Mouse (Mus musculus) thymus, adult 2 months (tissue): ENCODE results near the gene Msi2. TPM values are rescaled to one million over a fixed set of nuclear protein-coding genes. Genes with fewer than 3 reads are reported as not detected.
A peak's percentile ranks its signal among the peaks of the same experiment; 100 is the strongest.

ENCODE experiments used
- DNase-seq: peaks from one replicate; pipeline ENCODE4 v3.0.0; 2021
- H3K27ac ChIP-seq: fragments of 200-500 bp; 2 replicates; pipeline ENCODE4 v1.5.1; 2012; ENCODE audit warnings: low read length, control low read depth; ENCODE audit not compliant: control insufficient read depth, insufficient read depth
- H3K27me3 ChIP-seq: fragments of 200-500 bp; 2 replicates; pipeline ENCODE4 v1.6.1; 2012; ENCODE audit warnings: mild to moderate bottlenecking, low read length, moderate library complexity, mixed read lengths; ENCODE audit not compliant: control insufficient read depth, insufficient read depth
- H3K36me3 ChIP-seq: fragments of 200-500 bp; 2 replicates; pipeline ENCODE4 v1.6.1; 2012; ENCODE audit warnings: mild to moderate bottlenecking, low read length, moderate library complexity; ENCODE audit not compliant: control insufficient read depth, insufficient read depth
- H3K4me1 ChIP-seq: fragments of 200-500 bp; replicated peaks from 2 replicates; pipeline ENCODE4 v1.6.1; 2012; ENCODE audit warnings: low read length; ENCODE audit not compliant: control insufficient read depth, insufficient read depth
- H3K4me3 ChIP-seq: fragments of 200-500 bp; 2 replicates; pipeline ENCODE4 v1.5.1; 2012; ENCODE audit warnings: mild to moderate bottlenecking, low read length, control low read depth, moderate library complexity; ENCODE audit not compliant: control insufficient read depth, insufficient read depth
- CTCF ChIP-seq: fragments of 200-500 bp; IDR thresholded peaks from 2 replicates; pipeline ENCODE4 v1.5.1; 2012; ENCODE audit warnings: mild to moderate bottlenecking, control low read depth, low read length, moderate library complexity, borderline replicate concordance; ENCODE audit not compliant: control insufficient read depth, poor library complexity, insufficient read depth; ENCODE audit errors: extremely low read depth
- POLR2A ChIP-seq: fragments of 200-500 bp; IDR thresholded peaks from 2 replicates; pipeline ENCODE4 v1.6.1; 2012; ENCODE audit warnings: mild to moderate bottlenecking, low read length, control low read depth, moderate library complexity; ENCODE audit not compliant: control insufficient read depth, poor library complexity, insufficient read depth; ENCODE audit errors: extremely low read depth
- WGBS: fragments of 180-500 bp; shearing (Covaris S2); methylation state at CpG from one replicate; pipeline ENCODE4 v1.1.7; 2018; 5-methylcytosine and 5-hydroxymethylcytosine counted together
- polyA plus RNA-seq: library from polyadenylated mRNA; depleted of rRNA; stranded (reverse); fragments of >200 nt; gene quantifications from 2 replicates; pipeline ENCODE4 v1.2.3, GENCODE M21; 2012

Msi2 gene
- polyA plus RNA-seq, 1 experiment = 51.3 TPM

GRCm38 (mm10) chr11:88552987-88553386 lies 165.3 kb downstream of the Msi2 start:
- H3K27ac ChIP-seq = no peak overlapping the region
- TF ChIP-seq CTCF = peak; percentile 68; the same call in 1 of the 2 replicates
- no peak for TF ChIP-seq POLR2A
- no peaks in the 10 kb centered on the region for H3K36me3 ChIP-seq
- H3K27me3 ChIP-seq = no peaks in the 10 kb centered on the region
- WGBS = 71% methylated on average over 8 of the region's 8 CpGs
- peaks cover 47% of the 10 kb centered on the region for H3K4me1 ChIP-seq
- no peak overlapping the region for H3K4me3 ChIP-seq
- DNase-seq = peak; percentile 80

DNA sequence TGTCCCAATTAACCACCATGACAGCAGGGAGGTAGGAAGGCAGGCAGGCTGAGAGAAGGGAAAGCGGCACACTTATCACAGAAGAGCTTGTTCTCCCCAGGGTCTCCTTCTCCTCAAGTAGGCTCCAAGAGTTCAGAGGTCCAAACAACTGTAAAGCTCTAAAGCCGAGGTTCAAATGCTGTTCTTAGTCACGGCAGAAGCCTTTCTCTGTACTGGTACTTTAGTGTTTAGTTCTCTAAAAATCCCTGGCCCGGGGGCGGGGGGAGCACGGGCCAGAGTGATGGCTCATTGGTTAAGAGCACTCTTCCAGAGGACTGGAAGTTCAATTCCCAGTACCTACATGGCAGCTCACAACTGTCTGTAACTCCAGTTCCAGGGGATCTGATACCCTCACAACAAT lies 165.9 kb downstream of the Msi2 start:
- Histone ChIP-seq H3K27ac (no peak overlapping the region), H3K4me3 (no peak overlapping the region), H3K27me3 (no peaks in the 10 kb centered on the region), H3K4me1 (peaks cover 47% of the 10 kb centered on the region), H3K36me3 (no peaks in the 10 kb centered on the region)
- 85% methylated on average over 6 of the region's 6 CpGs for WGBS
- no peak for DNase-seq
- TF ChIP-seq POLR2A (no peak), CTCF (no peak)

- H3K36me3 ChIP-seq = no peaks in the 10 kb centered on the region
- no peak overlapping the region; the same call in 1 of the 2 replicates for H3K27ac ChIP-seq
- no peak for TF ChIP-seq CTCF
- TF ChIP-seq POLR2A = no peak
- H3K4me1 ChIP-seq = peaks cover 38% of the 10 kb centered on the region
- H3K4me3 ChIP-seq = no peak overlapping the region
- H3K27me3 ChIP-seq = no peaks in the 10 kb centered on the region
- WGBS = 0% methylated on average over 3 of the region's 3 CpGs
- DNase-seq = peak; percentile 63
Observed at GRCm38 (mm10) chr11:88551034-88551433, 167.3 kb downstream of the Msi2 start.

- no peaks in the 10 kb centered on the region for H3K27me3 ChIP-seq
- TF ChIP-seq POLR2A (no peak), CTCF (no peak)
- no peaks in the 10 kb centered on the region for H3K36me3 ChIP-seq
- no peak overlapping the region for H3K4me3 ChIP-seq
- peaks cover 37% of the 10 kb centered on the region for H3K4me1 ChIP-seq
- H3K27ac ChIP-seq = peak overlapping the region; percentile 30
- 39% methylated on average over 6 of the region's 6 CpGs for WGBS
- peak; percentile 36 for DNase-seq
Observed at GRCm38 (mm10) chr11:88550083-88550907, 168.0 kb downstream of the Msi2 start.

- no peak for TF ChIP-seq CTCF
- no peak for TF ChIP-seq POLR2A
- Histone ChIP-seq H3K4me1 (peaks cover 37% of the 10 kb centered on the region), H3K27ac (no peak overlapping the region), H3K27me3 (no peaks in the 10 kb centered on the region), H3K4me3 (no peak overlapping the region), H3K36me3 (no peaks in the 10 kb centered on the region)
- 95% methylated on average over 13 of the region's 13 CpGs for WGBS
- DNase-seq = no peak
Observed at GRCm38 (mm10) chr11:88549529-88549900, 168.8 kb downstream of the Msi2 start.

GRCm38 (mm10) chr11:88548832-88549528 lies 169.3 kb downstream of the Msi2 start:
- no peak for DNase-seq
- 88% methylated on average over 6 of the region's 6 CpGs for whole genome bisulfite sequencing
- TF ChIP-seq CTCF = no peak
- TF ChIP-seq POLR2A = no peak
- H3K27me3 ChIP-seq = no peaks in the 10 kb centered on the region
- no peak overlapping the region for H3K4me3 ChIP-seq
- peaks cover 37% of the 10 kb centered on the region for H3K4me1 ChIP-seq
- H3K36me3 ChIP-seq = no peaks in the 10 kb centered on the region
- no peak overlapping the region for H3K27ac ChIP-seq
